Mouse (Mus musculus) brain, adult 2 months (tissue): ENCODE measurements around the gene Pakap.
A peak's percentile ranks its signal among the peaks of the same experiment; 100 is the strongest.

ENCODE experiments used
- DNase-seq: peaks from one replicate; pipeline ENCODE4 v3.0.0; 2011; ENCODE audit warnings: low read depth, low spot score

Pakap gene

GRCm38 (mm10) chr4:57715849-57716248 lies 147.9 kb downstream of the Pakap start:
- no peak for DNase-seq

- peak; percentile 44 for DNase-seq
These were observed 148.8 kb downstream of the Pakap start for GRCm38 (mm10) chr4:57716735-57717134.

- no peak for DNase-seq
These were observed 149.4 kb downstream of the Pakap start, which contains the start of gene Akap2 for GRCm38 (mm10) chr4:57717354-57717753. Akap2 (plus strand) TSS chr4:57717657.

- no peak for DNase-seq
These were observed 151.4 kb downstream of the Pakap start for GRCm38 (mm10) chr4:57719370-57719769.

GRCm38 (mm10) chr4:57720869-57721361 lies 152.9 kb downstream of the Pakap start:
- peak; percentile 58 for DNase-seq

- DNase-seq: no peak
These were observed 154.3 kb downstream of the Pakap start for GRCm38 (mm10) chr4:57722296-57722695.

- DNase-seq: peak; percentile 27
These were observed 155.7 kb downstream of the Pakap start for GRCm38 (mm10) chr4:57723659-57724058.

GRCm38 (mm10) chr4:57725569-57725968 lies 157.6 kb downstream of the Pakap start:
- DNase-seq: no peak

GRCm38 (mm10) chr4:57728611-57729183 lies 160.7 kb downstream of the Pakap start:
- DNase-seq: no peak

GRCm38 (mm10) chr4:57730047-57730446 lies 162.1 kb downstream of the Pakap start:
- no peak for DNase-seq

GRCm38 (mm10) chr4:57730801-57731598 lies 163.0 kb downstream of the Pakap start:
- DNase-seq: peak; percentile 26

GRCm38 (mm10) chr4:57732351-57732750 lies 164.4 kb downstream of the Pakap start:
- no peak for DNase-seq

- peak; percentile 42 for DNase-seq
These were observed 165.5 kb downstream of the Pakap start for GRCm38 (mm10) chr4:57733445-57733844.

- DNase-seq: no peak
These were observed 167.4 kb downstream of the Pakap start for GRCm38 (mm10) chr4:57735426-57735825.

- peak; percentile 38 for DNase-seq
These were observed 171.0 kb downstream of the Pakap start for GRCm38 (mm10) chr4:57738856-57739552.

GRCm38 (mm10) chr4:57743325-57743929 lies 175.4 kb downstream of the Pakap start:
- no peak for DNase-seq

- DNase-seq: no peak
These were observed 182.7 kb downstream of the Pakap start for GRCm38 (mm10) chr4:57750651-57751050.

- no peak for DNase-seq
These were observed 183.1 kb downstream of the Pakap start for GRCm38 (mm10) chr4:57751054-57751453.

GRCm38 (mm10) chr4:57751566-57751965 lies 183.6 kb downstream of the Pakap start:
- DNase-seq: no peak

GRCm38 (mm10) chr4:57755085-57755484 lies 187.1 kb downstream of the Pakap start:
- no peak for DNase-seq

- peak; percentile 61 for DNase-seq
These were observed 190.0 kb downstream of the Pakap start for GRCm38 (mm10) chr4:57757997-57758396.

- DNase-seq: peak; percentile 25
These were observed 194.4 kb downstream of the Pakap start for GRCm38 (mm10) chr4:57762424-57762823.
